Mouse (Mus musculus) testis, adult 2 months (tissue): Measurements from ENCODE around the gene Mob2.

Experiments used
- CTCF ChIP-seq: fragments of 200-500 bp; IDR thresholded peaks from 2 replicates; pipeline ENCODE4 v1.5.1; 2012; ENCODE audit warnings: low read depth, mild to moderate bottlenecking, inconsistent platforms, low read length, moderate library complexity; ENCODE audit not compliant: control insufficient read depth, insufficient read depth, insufficient replicate concordance
- POLR2A ChIP-seq: fragments of 200-500 bp; IDR thresholded peaks from 2 replicates; pipeline ENCODE4 v1.6.1; 2012; ENCODE audit warnings: low read depth, mild to moderate bottlenecking, inconsistent platforms, low read length, moderate library complexity; ENCODE audit not compliant: control insufficient read depth

GRCm38 (mm10) chr7:141966281-141966680 is 94.6 kb downstream of the Mob2 start:
- TF ChIP-seq POLR2A (no peak), CTCF (no peak)
